Mouse (Mus musculus) E14TG2a.4 (cell line): Measurements from ENCODE around the gene Grb10.

ENCODE experiments used
- CTCF ChIP-seq: conservative IDR thresholded peaks from 2 replicates; pipeline ENCODE4 v1.5.1; 2014; ENCODE audit warnings: low read length
- NANOG ChIP-seq: IDR thresholded peaks from 2 replicates; pipeline ENCODE4 v1.6.1; 2014; ENCODE audit warnings: borderline replicate concordance, low read length, mixed read lengths

GRCm38 (mm10) chr11:11930527-11930926, 108.0 kb downstream of the Grb10 start:
- TF ChIP-seq CTCF: no peak
- TF ChIP-seq NANOG: no peak
